ENCODE assay signal across 9 mouse cellular contexts in the genomic region with DNA sequence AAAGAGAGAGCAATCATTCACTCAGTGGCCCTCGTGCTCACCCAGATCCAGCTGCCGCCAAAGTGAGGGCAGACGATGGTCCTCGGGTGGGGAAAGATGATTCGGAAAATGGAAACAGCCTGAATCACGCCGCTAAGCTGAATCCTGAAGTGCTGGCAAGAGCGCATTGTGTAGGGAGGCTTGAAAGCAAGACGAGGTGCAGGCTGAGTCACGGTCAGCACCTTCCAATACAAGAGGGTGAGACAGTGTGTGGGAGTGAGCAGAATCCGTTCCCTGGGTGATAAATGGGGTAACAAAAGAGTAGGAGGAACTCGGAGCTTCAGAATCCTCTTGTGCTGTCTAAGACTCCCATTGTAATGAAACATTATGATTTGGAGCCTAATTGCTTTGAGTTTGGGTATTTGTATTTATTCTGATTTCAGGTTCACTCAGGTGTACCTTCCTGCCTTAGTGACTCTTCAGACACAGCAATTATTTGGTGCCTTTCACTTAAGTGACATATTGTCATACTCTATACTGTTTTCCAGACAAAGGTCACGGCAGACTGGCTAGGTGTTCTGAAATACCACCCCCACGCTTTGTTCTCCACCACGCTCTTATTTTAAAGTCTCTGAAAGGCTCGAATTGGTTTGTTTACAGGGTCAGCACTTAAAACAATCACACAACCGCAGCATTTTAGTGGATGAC.
A peak's percentile ranks its signal among the peaks of the same experiment; 100 is the strongest.
DNase-seq lines count a peak whose midpoint lies in the region; ATAC-seq and TF ChIP-seq lines count a peak whose summit lies in the region.
"Had no signal": no experiment of that assay in that cellular context is flagged by ENCODE, and none has a peak within 500 bp of the region (broad histone marks: within the 10 kb centered on the region; RNA-seq: fewer than 3 reads in every experiment).

No protein-coding gene starts in this region.

- peak overlapping the region; percentile 15; the same call in 1 of the 2 replicates for H3K4me2 ChIP-seq in kidney, embryonic 14.5 days (replicated peaks; ENCODE audit: low read depth, low read length)
- H3K4me2 ChIP-seq in neural tube, embryonic 13.5 days: peak overlapping the region; percentile 18; the same call in 1 of the 2 replicates

- WGBS in kidney, embryonic 14.5 days: 33% methylated on average over 17 of the region's 17 CpGs
- 29% methylated on average over 17 of the region's 17 CpGs for WGBS in neural tube, embryonic 13.5 days

- H3K27me3 ChIP-seq in kidney, embryonic 14.5 days (ENCODE audit: control insufficient read depth, insufficient read depth, low read length): no peaks in the 10 kb centered on the region
- 0 out of 2 replicates have a peak, but pooled peaks cover 3% of the 10 kb centered on the region for H3K27me3 ChIP-seq in neural tube, embryonic 13.5 days

- H3K36me3 ChIP-seq in kidney, embryonic 14.5 days (ENCODE audit: control insufficient read depth, insufficient read depth, low read length): no peaks in the 10 kb centered on the region
- no peaks in the 10 kb centered on the region for H3K36me3 ChIP-seq in neural tube, embryonic 13.5 days

- ATAC-seq in kidney, embryonic 14.5 days (ENCODE audit: low FRiP score, low TSS enrichment): peak; percentile 77; the same call in 1 of the 2 replicates
- peak; percentile 53; the same call in 1 of the 2 replicates for ATAC-seq in neural tube, embryonic 13.5 days (ENCODE audit: low read depth)

- no peak overlapping the region for H3K27ac ChIP-seq in kidney, embryonic 14.5 days (ENCODE audit: low read depth, low read length)
- peak overlapping the region; percentile 66; the same call in 1 of the 2 replicates for H3K27ac ChIP-seq in left cerebral cortex, adult 2 months
- H3K27ac ChIP-seq in neural tube, embryonic 13.5 days (replicated peaks): no peak overlapping the region

- H3K9me3 ChIP-seq in kidney, embryonic 14.5 days (ENCODE audit: control insufficient read depth, low read length): no peaks in the 10 kb centered on the region
- H3K9me3 ChIP-seq in neural tube, embryonic 13.5 days: no peaks in the 10 kb centered on the region

- DNase-seq in kidney, postnatal 25 days: no peak
- DNase-seq in fat pad, adult 2 months (ENCODE audit: extremely low read depth, low read depth, low spot score): peak; percentile 50
- peak; percentile 55 to 57 for DNase-seq in left cerebral cortex, adult 2 months (ENCODE audit: extremely low spot score in 1 of 2, low spot score in 2 of 2)
- no peak for DNase-seq in thymus, postnatal 25 days
- no peak for DNase-seq in thymus, postnatal 4 days
- DNase-seq in ovary, postnatal 10 days (ENCODE audit: low spot score): no peak
- DNase-seq: heart, postnatal 36 days had no signal

- TF ChIP-seq CTCF in left cerebral cortex, adult 2 months (IDR thresholded peaks at IDR 0.05): no peak

- no peak overlapping the region for H3K4me3 ChIP-seq in kidney, embryonic 14.5 days (ENCODE audit: low read length)
- no peak overlapping the region for H3K4me3 ChIP-seq in left cerebral cortex, adult 2 months
- H3K4me3 ChIP-seq in neural tube, embryonic 13.5 days: no peak overlapping the region

- H3K9ac ChIP-seq in kidney, embryonic 14.5 days (ENCODE audit: low read depth, low read length): no peak overlapping the region
- no peak overlapping the region for H3K9ac ChIP-seq in neural tube, embryonic 13.5 days

- H3K4me1 ChIP-seq in kidney, embryonic 14.5 days (ENCODE audit: control insufficient read depth, insufficient read depth, low read length): no peaks in the 10 kb centered on the region
- H3K4me1 ChIP-seq in neural tube, embryonic 13.5 days (replicated peaks): no peaks in the 10 kb centered on the region

- intact Hi-C loops in left cerebral cortex, adult 2 months (cut with DNase I): loop anchor here (10.0 kb wide), 1 partner anchor 131 kb away; no protein-coding TSS in a partner anchor

Comparison
In these comparisons a context has a peak if more than half of its experiments do, and no peak if none do; other contexts are left out.
1. DNase-seq: peak in fat pad, adult 2 months (single experiment) and left cerebral cortex, adult 2 months (2 of 2); none in kidney, postnatal 25 days (0 of 2), thymus, postnatal 25 days (single experiment), thymus, postnatal 4 days (single experiment) and ovary, postnatal 10 days (single experiment).